Mouse (Mus musculus) spleen, adult 2 months (tissue): ENCODE measurements around the gene Smco1.

Experiments
- CTCF ChIP-seq: fragments of 200-500 bp; IDR thresholded peaks from 2 replicates; pipeline ENCODE4 v1.5.1; 2011; ENCODE audit warnings: mild to moderate bottlenecking, inconsistent platforms; ENCODE audit not compliant: insufficient read depth, insufficient read length, insufficient replicate concordance; ENCODE audit errors: extremely low read depth
- POLR2A ChIP-seq: fragments of 200-500 bp; IDR thresholded peaks from 2 replicates; pipeline ENCODE4 v1.6.1; 2011; ENCODE audit warnings: low read depth, low read length, inconsistent platforms

- TF ChIP-seq CTCF = no peak
- no peak for TF ChIP-seq POLR2A
Observed at GRCm38 (mm10) chr16:32239428-32240312, 31.6 kb upstream of the Smco1 start.
